25 mouse cellular contexts compared by ENCODE assay signal in genomic region chr8:107865744-107866143, GRCm38 (mm10).
"Had no signal": no experiment of that assay in that cellular context is flagged by ENCODE, and none has a peak within 500 bp of the region (broad histone marks: within the 10 kb centered on the region; RNA-seq: fewer than 3 reads in every experiment).

No protein-coding gene starts in this region.

- H3K4me3 ChIP-seq: intestine, embryonic 15.5 days; kidney, embryonic 15.5 days; layer of hippocampus, adult 2 months; left cerebral cortex, adult 2 months; liver, embryonic 12.5 days; liver, embryonic 15.5 days; lung, embryonic 15.5 days; megakaryocyte, embryonic 14.5 days; midbrain, embryonic 10.5 days; midbrain, embryonic 15.5 days; neural tube, embryonic 12.5 days; neural tube, embryonic 15.5 days; stomach, embryonic 15.5 days had no signal

- H3K36me3 ChIP-seq: intestine, embryonic 15.5 days; kidney, embryonic 15.5 days; liver, embryonic 12.5 days; liver, embryonic 15.5 days; lung, embryonic 15.5 days; midbrain, embryonic 10.5 days; midbrain, embryonic 15.5 days; neural tube, embryonic 12.5 days; neural tube, embryonic 15.5 days; stomach, embryonic 15.5 days had no signal

- H3K27me3 ChIP-seq: intestine, embryonic 15.5 days; kidney, embryonic 15.5 days; liver, embryonic 12.5 days; liver, embryonic 15.5 days; lung, embryonic 15.5 days; megakaryocyte, embryonic 14.5 days; midbrain, embryonic 15.5 days; neural tube, embryonic 12.5 days; neural tube, embryonic 15.5 days; stomach, embryonic 15.5 days had no signal

- H3K27ac ChIP-seq: intestine, embryonic 15.5 days; kidney, embryonic 15.5 days; layer of hippocampus, adult 2 months; left cerebral cortex, adult 2 months; liver, embryonic 12.5 days; liver, embryonic 15.5 days; lung, embryonic 15.5 days; midbrain, embryonic 10.5 days; midbrain, embryonic 15.5 days; neural tube, embryonic 12.5 days; neural tube, embryonic 15.5 days; stomach, embryonic 15.5 days had no signal

- H3K4me2 ChIP-seq: intestine, embryonic 15.5 days; kidney, embryonic 15.5 days; liver, embryonic 12.5 days; liver, embryonic 15.5 days; midbrain, embryonic 15.5 days; neural tube, embryonic 12.5 days; neural tube, embryonic 15.5 days; stomach, embryonic 15.5 days had no signal

- H3K9ac ChIP-seq: intestine, embryonic 15.5 days; kidney, embryonic 15.5 days; liver, embryonic 12.5 days; liver, embryonic 15.5 days; lung, embryonic 15.5 days; midbrain, embryonic 15.5 days; neural tube, embryonic 12.5 days; neural tube, embryonic 15.5 days; stomach, embryonic 15.5 days had no signal

- H3K9me3 ChIP-seq: intestine, embryonic 15.5 days; kidney, embryonic 15.5 days; liver, embryonic 12.5 days; liver, embryonic 15.5 days; lung, embryonic 15.5 days; midbrain, embryonic 10.5 days; midbrain, embryonic 15.5 days; neural tube, embryonic 12.5 days; neural tube, embryonic 15.5 days; stomach, embryonic 15.5 days had no signal

- ATAC-seq: intestine, embryonic 15.5 days; liver, embryonic 12.5 days; midbrain, embryonic 15.5 days had no signal

- H3K4me1 ChIP-seq: intestine, embryonic 15.5 days; kidney, embryonic 15.5 days; liver, embryonic 12.5 days; liver, embryonic 15.5 days; megakaryocyte, embryonic 14.5 days; neural tube, embryonic 12.5 days; stomach, embryonic 15.5 days had no signal

- DNase-seq: kidney, adult 11 months; kidney, adult 8-10 months; kidney, postnatal 14 days; layer of hippocampus, adult 9-11 months; layer of hippocampus, postnatal 36 days; liver; lung, adult 18-20 months; lung, postnatal 36 days; right cerebral cortex, adult 18-20 months; right cerebral cortex, postnatal 25 days; spleen, adult 18-20 months; thymus, postnatal 25 days had no signal
